Mouse (Mus musculus) MEL (cell line): ENCODE results near the gene Rbpjl. TPM values are rescaled to one million over a fixed set of nuclear protein-coding genes. Genes with fewer than 3 reads are reported as not detected.

ENCODE experiments used
- DNase-seq: peaks from one replicate; pipeline ENCODE4 v3.0.0; 2011; ENCODE audit warnings: low read depth, low spot score
- H3K27ac ChIP-seq: 2 replicates; pipeline ENCODE4 v1.5.1; 2012; ENCODE audit warnings: low read depth, mild to moderate bottlenecking, control low read depth, low read length, moderate library complexity; ENCODE audit not compliant: control insufficient read depth
- H3K27me3 ChIP-seq, 2 experiments: fragments of 150-350 bp in 1 of 2; sonication (generic) in 1 of 2; 2 replicates each; pipeline ENCODE4 v1.6.1; 2012; ENCODE audit warnings: low read length in 2 of 2, mild to moderate bottlenecking in 2 of 2, improper control_type of control experiment in 1 of 2, moderate library complexity in 1 of 2; ENCODE audit not compliant: insufficient read depth in 2 of 2, control insufficient read depth in 1 of 2
- H3K36me3 ChIP-seq, 2 experiments: 2 replicates each; pipeline ENCODE4 v1.6.1; 2012 to 2014; ENCODE audit warnings: low read length in 2 of 2, improper control_type of control experiment in 1 of 2, inconsistent platforms in 1 of 2, mild to moderate bottlenecking in 1 of 2; ENCODE audit not compliant: insufficient read depth in 2 of 2, control insufficient read depth in 1 of 2
- H3K4me1 ChIP-seq, 2 experiments: fragments of 150-350 bp in 1 of 2; sonication (generic) in 1 of 2; 2 replicates each; pipeline ENCODE4 v1.6.1; 2012; ENCODE audit warnings: low read length in 2 of 2, improper control_type of control experiment in 1 of 2, mild to moderate bottlenecking in 1 of 2; ENCODE audit not compliant: insufficient read depth in 2 of 2, control insufficient read depth in 1 of 2
- H3K4me3 ChIP-seq, 2 experiments: fragments of 150-350 bp in 1 of 2; sonication (generic) in 1 of 2; 2 replicates each; pipeline ENCODE4 v1.5.1; 2012; ENCODE audit warnings: low read depth in 2 of 2, low read length in 2 of 2, mild to moderate bottlenecking in 2 of 2, moderate library complexity in 2 of 2, control low read depth in 1 of 2, improper control_type of control experiment in 1 of 2; ENCODE audit not compliant: control insufficient read depth in 1 of 2, insufficient read depth in 1 of 2
- H3K79me2 ChIP-seq: 2 replicates; pipeline ENCODE4 v1.6.1; 2012; ENCODE audit warnings: mild to moderate bottlenecking, low read length, moderate library complexity; ENCODE audit not compliant: control insufficient read depth, poor library complexity, insufficient read depth
- H3K9ac ChIP-seq: 2 replicates; pipeline ENCODE4 v1.6.1; 2012; ENCODE audit warnings: low read depth, mild to moderate bottlenecking, control low read depth, low read length, moderate library complexity; ENCODE audit not compliant: control insufficient read depth, poor library complexity, severe bottlenecking
- H3K9me3 ChIP-seq: fragments of 150-350 bp; sonication (generic); replicated peaks from 2 replicates; pipeline ENCODE4 v1.6.1; 2012; ENCODE audit warnings: mild to moderate bottlenecking, low read length, improper control_type of control experiment, moderate library complexity; ENCODE audit not compliant: insufficient read depth
- BHLHE40 ChIP-seq: IDR thresholded peaks from 2 replicates; pipeline ENCODE4 v1.6.1; 2012; ENCODE audit warnings: low read depth, mild to moderate bottlenecking, inconsistent platforms, low read length, improper control_type of control experiment, borderline replicate concordance
- CHD1 ChIP-seq: IDR thresholded peaks from 2 replicates; pipeline ENCODE4 v1.6.1; 2012; ENCODE audit warnings: low read depth, mild to moderate bottlenecking, inconsistent platforms, low read length, improper control_type of control experiment
- CHD2 ChIP-seq: IDR thresholded peaks from 2 replicates; pipeline ENCODE4 v1.6.1; 2011; ENCODE audit warnings: low read length, improper control_type of control experiment
- CTCF ChIP-seq, 3 experiments: IDR thresholded peaks in 2 of 3; conservative IDR thresholded peaks in 1 of 3; 2 replicates each; pipeline ENCODE4 v1.5.1; 2011 to 2012; ENCODE audit warnings: low read length in 3 of 3, low read depth in 2 of 3, mild to moderate bottlenecking in 2 of 3, improper control_type of control experiment in 1 of 3, inconsistent platforms in 1 of 3, mixed read lengths in 1 of 3, moderate library complexity in 1 of 3; ENCODE audit not compliant: control insufficient read depth in 1 of 3, insufficient read depth in 1 of 3, poor library complexity in 1 of 3, severe bottlenecking in 1 of 3
- E2F4 ChIP-seq: IDR thresholded peaks from 2 replicates; pipeline ENCODE4 v1.6.1; 2011; ENCODE audit warnings: low read depth, low read length, improper control_type of control experiment, borderline replicate concordance
- ELF1 ChIP-seq: IDR thresholded peaks from 2 replicates; pipeline ENCODE4 v1.6.1; 2014; ENCODE audit warnings: low read depth, mild to moderate bottlenecking, inconsistent platforms, low read length, improper control_type of control experiment, moderate library complexity
- EP300 ChIP-seq, 2 experiments: IDR thresholded peaks; 2 replicates each; pipeline ENCODE4 v1.6.1; 2011; ENCODE audit warnings: improper control_type of control experiment in 2 of 2, low read length in 2 of 2, low read depth in 1 of 2, mild to moderate bottlenecking in 1 of 2
- ETS1 ChIP-seq: IDR thresholded peaks from 2 replicates; pipeline ENCODE4 v1.6.1; 2012; ENCODE audit warnings: low read depth, mild to moderate bottlenecking, inconsistent platforms, low read length, improper control_type of control experiment, moderate library complexity
- GABPA ChIP-seq: IDR thresholded peaks from 2 replicates; pipeline ENCODE4 v1.6.1; 2012; ENCODE audit warnings: low read depth, mild to moderate bottlenecking, inconsistent platforms, low read length, improper control_type of control experiment, moderate library complexity
- GATA1 ChIP-seq: IDR thresholded peaks from 2 replicates; pipeline ENCODE4 v1.6.1; 2011; ENCODE audit warnings: low read depth, low read length, improper control_type of control experiment
- JUND ChIP-seq: IDR thresholded peaks from 2 replicates; pipeline ENCODE4 v1.6.1; 2011; ENCODE audit warnings: low read depth, mild to moderate bottlenecking, improper control_type of control experiment, low read length
- KAT2A ChIP-seq: conservative IDR thresholded peaks from 2 replicates; pipeline ENCODE4 v1.6.1; 2012; ENCODE audit warnings: low read depth, low read length, improper control_type of control experiment, inconsistent platforms
- MAFK ChIP-seq: IDR thresholded peaks from 2 replicates; pipeline ENCODE4 v1.6.1; 2011; ENCODE audit warnings: low read depth, mild to moderate bottlenecking, low read length, improper control_type of control experiment, borderline replicate concordance
- MAZ ChIP-seq: IDR thresholded peaks from 2 replicates; pipeline ENCODE4 v1.6.1; 2012; ENCODE audit warnings: low read depth, mild to moderate bottlenecking, inconsistent platforms, low read length, improper control_type of control experiment
- MYB ChIP-seq: IDR thresholded peaks from 2 replicates; pipeline ENCODE4 v1.6.1; 2011; ENCODE audit warnings: mild to moderate bottlenecking, low read depth, low read length, improper control_type of control experiment
- NELFE ChIP-seq: IDR thresholded peaks from 2 replicates; pipeline ENCODE4 v1.6.1; 2011; ENCODE audit warnings: low read depth, low read length, improper control_type of control experiment
- POLR2A ChIP-seq, 2 experiments: IDR thresholded peaks; 2 replicates each; pipeline ENCODE4 v1.6.1; 2011 to 2012; ENCODE audit warnings: low read length in 2 of 2, mild to moderate bottlenecking in 2 of 2, control low read depth in 1 of 2, improper control_type of control experiment in 1 of 2, low read depth in 1 of 2, moderate library complexity in 1 of 2; ENCODE audit not compliant: control insufficient read depth in 1 of 2, insufficient read depth in 1 of 2, poor library complexity in 1 of 2
- RCOR1 ChIP-seq: IDR thresholded peaks from 2 replicates; pipeline ENCODE4 v1.6.1; 2012; ENCODE audit warnings: low read depth, mild to moderate bottlenecking, inconsistent platforms, low read length, improper control_type of control experiment
- SMC3 ChIP-seq: IDR thresholded peaks from 2 replicates; pipeline ENCODE4 v1.6.1; 2011; ENCODE audit warnings: low read depth, low read length, improper control_type of control experiment
- TCF12 ChIP-seq: IDR thresholded peaks from 2 replicates; pipeline ENCODE4 v1.6.1; 2014; ENCODE audit warnings: low read depth, mild to moderate bottlenecking, inconsistent platforms, low read length, improper control_type of control experiment, moderate library complexity
- USF2 ChIP-seq, 2 experiments: IDR thresholded peaks; 2 replicates each; pipeline ENCODE4 v1.6.1; 2011 to 2012; ENCODE audit warnings: improper control_type of control experiment in 2 of 2, low read length in 2 of 2, borderline replicate concordance in 1 of 2, inconsistent platforms in 1 of 2, low read depth in 1 of 2, mild to moderate bottlenecking in 1 of 2; ENCODE audit not compliant: insufficient read depth in 1 of 2
- ZC3H11A ChIP-seq: IDR thresholded peaks from 2 replicates; pipeline ENCODE4 v1.6.1; 2012; ENCODE audit warnings: low read depth, mild to moderate bottlenecking, inconsistent platforms, low read length, improper control_type of control experiment
- ZMIZ1 ChIP-seq: IDR thresholded peaks from 2 replicates; pipeline ENCODE4 v1.6.1; 2012; ENCODE audit warnings: low read depth, mild to moderate bottlenecking, inconsistent platforms, low read length, improper control_type of control experiment, moderate library complexity
- ZNF384 ChIP-seq: IDR thresholded peaks from 2 replicates; pipeline ENCODE4 v1.6.1; 2012; ENCODE audit warnings: low read depth, mild to moderate bottlenecking, inconsistent platforms, low read length, improper control_type of control experiment
- polyA plus RNA-seq, 2 experiments: library from polyadenylated mRNA; stranded (reverse) in 1 of 2; unstranded in 1 of 2; fragments of >175 nt in 1 of 2; fragments of >200 nt in 1 of 2; gene quantifications; 2 replicates each; pipeline versions ENCODE4 v1.2.1 to v1.2.4; 2012; ENCODE audit warnings: low replicate concordance in 2 of 2, low read depth in 1 of 2; ENCODE audit not compliant: insufficient read length in 2 of 2, insufficient read depth in 1 of 2, missing spikeins in 1 of 2
- total RNA-seq: library from RNA; depleted of rRNA; stranded (reverse); fragments of 300-350 nt; gene quantifications from 2 replicates; pipeline ENCODE4 v1.2.3, GENCODE M21; 2012

The Rbpjl gene
- total and polyA plus RNA-seq, 3 experiments, result 0.07 TPM; not detected in 2

GRCm38 (mm10) chr2:164426952-164427351 lies 24.0 kb downstream of the Rbpjl start:
- no peak for DNase-seq
- no peak for TF ChIP-seq BHLHE40
- TF ChIP-seq ZMIZ1, result no peak
- no peak for TF ChIP-seq EP300 (IDR thresholded peaks at IDR 0.05; ENCODE audit: low read depth in 1 of 2, low read length in 2 of 2)
- no peak for TF ChIP-seq ETS1
- TF ChIP-seq ELF1, result no peak
- TF ChIP-seq CHD2, result no peak
- TF ChIP-seq TCF12, result no peak
- no peak for TF ChIP-seq MYB
- TF ChIP-seq KAT2A, result no peak
- no peak for TF ChIP-seq E2F4
- no peak for TF ChIP-seq GABPA
- no peak for TF ChIP-seq MAFK
- no peak for TF ChIP-seq NELFE
- Histone ChIP-seq H3K9me3 (no peaks in the 10 kb centered on the region), H3K79me2 (no peaks in the 10 kb centered on the region), H3K27ac (no peak overlapping the region), H3K27me3 (peaks cover 0 to 8% of the 10 kb centered on the region in 2 experiments), H3K9ac (no peak overlapping the region), H3K36me3 (no peaks in the 10 kb centered on the region), H3K4me1 (no peaks in the 10 kb centered on the region), H3K4me3 (no peak overlapping the region)

- Histone ChIP-seq H3K27me3 (peaks cover 0 to 8% of the 10 kb centered on the region in 2 experiments), H3K9ac (no peak overlapping the region), H3K79me2 (no peaks in the 10 kb centered on the region), H3K9me3 (no peaks in the 10 kb centered on the region), H3K4me1 (no peaks in the 10 kb centered on the region), H3K36me3 (no peaks in the 10 kb centered on the region), H3K4me3 (no peak overlapping the region), H3K27ac (no peak overlapping the region)
- no peak for DNase-seq
- TF ChIP-seq RCOR1 (no peak), ZC3H11A (no peak), CHD2 (no peak), GATA1 (no peak), GABPA (no peak), JUND (no peak), CHD1 (no peak), KAT2A (no peak), EP300 (IDR thresholded peaks at IDR 0.05; ENCODE audit: low read depth in 1 of 2, low read length in 2 of 2) (no peak), MAZ (no peak), USF2 (IDR thresholded peaks at IDR 0.05; ENCODE audit: borderline replicate concordance in 1 of 2, insufficient read depth in 1 of 2, low read depth in 1 of 2, low read length in 2 of 2) (no peak), POLR2A (IDR thresholded peaks at IDR 0.05; ENCODE audit: control insufficient read depth in 1 of 2, insufficient read depth in 1 of 2, low read depth in 1 of 2, low read length in 2 of 2, poor library complexity in 1 of 2) (no peak), SMC3 (no peak), E2F4 (no peak), ZNF384 (no peak), CTCF (IDR thresholded peaks at IDR 0.05 in 2 of 3, conservative IDR thresholded peaks at IDR 0.05 in 1 of 3; ENCODE audit: control insufficient read depth in 1 of 3, insufficient read depth in 1 of 3, low read depth in 2 of 3, low read length in 3 of 3, poor library complexity in 1 of 3, severe bottlenecking in 1 of 3) (no peak), TCF12 (no peak)
Measured at GRCm38 (mm10) chr2:164428451-164428850, 25.5 kb downstream of the Rbpjl start.
